8 mouse cellular contexts compared by ENCODE assay signal in the genomic region with DNA sequence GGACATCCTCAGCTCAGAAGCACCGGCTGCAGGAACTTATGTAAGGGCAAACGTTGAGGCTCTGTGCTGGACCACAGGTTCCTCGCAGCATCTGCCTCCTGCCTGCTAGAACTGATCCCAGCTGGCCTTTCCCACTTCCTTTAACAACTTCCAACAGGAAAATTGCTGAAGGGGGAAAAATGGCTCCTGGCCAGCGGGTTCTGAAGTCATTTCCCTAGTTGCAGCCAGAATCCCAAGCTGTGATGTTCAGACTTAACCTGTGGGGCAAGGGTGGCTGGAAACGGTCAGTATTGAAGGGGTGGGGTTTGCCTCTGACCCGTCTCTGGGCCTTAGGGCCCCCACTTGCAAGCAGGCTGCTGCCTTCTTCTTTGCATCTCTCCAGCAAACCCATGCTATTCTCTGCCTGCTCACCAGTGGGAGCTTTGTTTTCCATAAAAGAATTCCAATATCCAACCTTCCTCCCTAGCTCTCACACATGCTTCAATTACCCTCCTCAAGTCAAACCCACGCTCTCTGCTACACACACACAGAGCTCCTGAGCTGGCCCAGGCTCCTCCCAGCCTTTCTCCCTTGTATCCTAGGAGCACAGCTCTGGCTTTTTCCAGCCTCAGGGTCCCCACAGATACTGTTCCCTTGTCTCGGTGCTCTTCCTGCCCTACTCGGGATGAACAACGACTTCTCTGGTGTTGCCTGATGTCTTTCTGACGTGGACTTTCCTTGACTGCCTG.
DNase-seq lines count a peak whose midpoint lies in the region; ATAC-seq lines count a peak whose summit lies in the region.

No protein-coding gene starts in this region.

- no peak overlapping the region for H3K4me2 ChIP-seq in liver, embryonic 13.5 days
- H3K4me2 ChIP-seq in heart, embryonic 11.5 days, result no peak overlapping the region
- H3K4me2 ChIP-seq in stomach, embryonic 14.5 days (replicated peaks; ENCODE audit: low read depth, low read length), result no peak overlapping the region

- no peak for DNase-seq in liver, embryonic 13.5 days
- no peak for DNase-seq in liver
- peak; percentile 89 for DNase-seq in kidney, postnatal 14 days
- no peak for DNase-seq in embryo, embryonic 9.5 days (ENCODE audit: extremely low spot score)
- DNase-seq in right cerebral cortex, postnatal 10 days (ENCODE audit: low spot score in 2 of 2), result no peak
- DNase-seq in cerebellum, postnatal 25 days, result no peak

- H3K9ac ChIP-seq in liver, embryonic 13.5 days, result no peak overlapping the region
- no peak overlapping the region for H3K9ac ChIP-seq in heart, embryonic 11.5 days (ENCODE audit: low read depth, low read length)
- no peak overlapping the region for H3K9ac ChIP-seq in stomach, embryonic 14.5 days (replicated peaks; ENCODE audit: low read depth, low read length)

- H3K4me1 ChIP-seq in liver, embryonic 13.5 days (replicated peaks), result peaks cover 81% of the 10 kb centered on the region
- H3K4me1 ChIP-seq in heart, embryonic 11.5 days (ENCODE audit: control insufficient read depth, insufficient read depth, low read length), result peaks cover 64% of the 10 kb centered on the region
- H3K4me1 ChIP-seq in stomach, embryonic 14.5 days (ENCODE audit: control insufficient read depth, insufficient read depth, low read length), result peaks cover 16% of the 10 kb centered on the region; the same call in 1 of the 2 replicates

- no peaks in the 10 kb centered on the region for H3K9me3 ChIP-seq in liver, embryonic 13.5 days (replicated peaks)
- H3K9me3 ChIP-seq in heart, embryonic 11.5 days (replicated peaks; ENCODE audit: control insufficient read depth, low read length), result no peaks in the 10 kb centered on the region
- H3K9me3 ChIP-seq in stomach, embryonic 14.5 days (ENCODE audit: control insufficient read depth, low read depth, low read length), result no peaks in the 10 kb centered on the region

- no peaks in the 10 kb centered on the region for H3K27me3 ChIP-seq in liver, embryonic 13.5 days
- no peaks in the 10 kb centered on the region for H3K27me3 ChIP-seq in heart, embryonic 11.5 days (ENCODE audit: control insufficient read depth, insufficient read depth, low read length)
- H3K27me3 ChIP-seq in stomach, embryonic 14.5 days (ENCODE audit: control insufficient read depth, insufficient read depth, low read length), result no peaks in the 10 kb centered on the region

- 0 out of 2 replicates have a peak, but pooled peaks cover 2% of the 10 kb centered on the region for H3K36me3 ChIP-seq in liver, embryonic 13.5 days
- H3K36me3 ChIP-seq in heart, embryonic 11.5 days (ENCODE audit: control insufficient read depth, insufficient read depth, low read length), result no peaks in the 10 kb centered on the region
- H3K36me3 ChIP-seq in stomach, embryonic 14.5 days (ENCODE audit: control insufficient read depth, insufficient read depth, low read length), result no peaks in the 10 kb centered on the region

- peak overlapping the region; percentile 98 for H3K27ac ChIP-seq in liver, embryonic 13.5 days
- peak overlapping the region; percentile 74 for H3K27ac ChIP-seq in heart, embryonic 11.5 days (ENCODE audit: low read depth, low read length)
- peak overlapping the region; percentile 63; the same call in 1 of the 2 replicates for H3K27ac ChIP-seq in stomach, embryonic 14.5 days (ENCODE audit: low read length)

- no peak for ATAC-seq in liver, embryonic 13.5 days (ENCODE audit: low read depth)
- ATAC-seq in heart, embryonic 11.5 days (replicated peaks; ENCODE audit: insufficient number of reproducible peaks, low FRiP score, low TSS enrichment), result no peak
- ATAC-seq in stomach, embryonic 14.5 days (ENCODE audit: insufficient number of reproducible peaks, insufficient read depth, low FRiP score, low read depth), result peak; percentile 25; the same call in 1 of the 2 replicates

- no peak overlapping the region for H3K4me3 ChIP-seq in liver, embryonic 13.5 days (replicated peaks)
- no peak overlapping the region for H3K4me3 ChIP-seq in heart, embryonic 11.5 days (ENCODE audit: low read depth, low read length)
- H3K4me3 ChIP-seq in stomach, embryonic 14.5 days (ENCODE audit: low read depth, low read length), result no peak overlapping the region

- 68% methylated on average over 11 of the region's 11 CpGs for WGBS in liver, embryonic 13.5 days (ENCODE audit: insufficient replicate concordance)
- 59% methylated on average over 11 of the region's 11 CpGs for WGBS in heart, embryonic 11.5 days (ENCODE audit: insufficient replicate concordance)
- 53% methylated on average over 11 of the region's 11 CpGs for WGBS in stomach, embryonic 14.5 days
